Mouse (Mus musculus) limb, embryonic 14.5 days (tissue): ENCODE measurements around the gene Morc2a. TPM values are rescaled to one million over a fixed set of nuclear protein-coding genes. Genes with fewer than 3 reads are reported as not detected.

Experiments used
- ATAC-seq: fragments of 200-750 bp; cut with Nextera tagmentation; 2 replicates; pipeline ENCODE4 v1.8.0; 2017; ENCODE audit warnings: low read depth, moderate number of reproducible peaks, moderate TSS enrichment; ENCODE audit not compliant: low FRiP score
- DNase-seq: peaks from one replicate; pipeline ENCODE4 v3.0.0-alpha.2; 2015; ENCODE audit warnings: low spot score
- H3K27ac ChIP-seq: fragments of 300-500 bp; sonication (generic); replicated peaks from 2 replicates; pipeline ENCODE4 v1.5.1; 2014; ENCODE audit warnings: low read depth, mild to moderate bottlenecking, low read length, moderate library complexity, mixed read lengths
- H3K27me3 ChIP-seq: fragments of 300-500 bp; sonication (generic); 2 replicates; pipeline ENCODE4 v1.6.1; 2014; ENCODE audit warnings: low read length, mixed read lengths; ENCODE audit not compliant: control insufficient read depth, insufficient read depth
- H3K36me3 ChIP-seq: fragments of 300-500 bp; sonication (generic); 2 replicates; pipeline ENCODE4 v1.6.1; 2014; ENCODE audit warnings: mild to moderate bottlenecking, low read length, moderate library complexity, mixed read lengths; ENCODE audit not compliant: control insufficient read depth, insufficient read depth
- H3K4me1 ChIP-seq: fragments of 300-500 bp; sonication (generic); 2 replicates; pipeline ENCODE4 v1.6.1; 2014; ENCODE audit warnings: antibody characterized with exemption, low read length, mixed read lengths; ENCODE audit not compliant: control insufficient read depth, insufficient read depth
- H3K4me2 ChIP-seq: fragments of 300-500 bp; sonication (generic); replicated peaks from 2 replicates; pipeline ENCODE4 v1.6.1; 2014; ENCODE audit warnings: low read depth, mild to moderate bottlenecking, low read length, moderate library complexity; ENCODE audit not compliant: severe bottlenecking
- H3K4me3 ChIP-seq: fragments of 300-500 bp; sonication (generic); replicated peaks from 2 replicates; pipeline ENCODE4 v1.5.1; 2014; ENCODE audit warnings: low read length
- H3K9ac ChIP-seq: fragments of 300-500 bp; sonication (generic); 2 replicates; pipeline ENCODE4 v1.6.1; 2014; ENCODE audit warnings: mild to moderate bottlenecking, low read depth, low read length, moderate library complexity; ENCODE audit not compliant: severe bottlenecking
- H3K9me3 ChIP-seq: fragments of 300-500 bp; sonication (generic); 2 replicates; pipeline ENCODE4 v1.6.1; 2016; ENCODE audit warnings: low read length; ENCODE audit not compliant: control insufficient read depth
- POLR2A ChIP-seq: fragments of 200-500 bp; IDR thresholded peaks from 2 replicates; pipeline ENCODE4 v1.8.0; 2012; ENCODE audit warnings: inconsistent platforms, mild to moderate bottlenecking, moderate library complexity, borderline replicate concordance; ENCODE audit not compliant: insufficient read depth, insufficient read length; ENCODE audit errors: extremely low read depth
- WGBS: fragments of 180-500 bp; shearing (Covaris S2); extraction: QIAGEN DNeasy Blood & Tissue Kit; methylation state at CpG from one replicate; pipeline ENCODE4 v1.1.7; 2014; 5-methylcytosine and 5-hydroxymethylcytosine counted together
- polyA plus RNA-seq, 2 experiments: library from polyadenylated mRNA; depleted of rRNA in 1 of 2; stranded (reverse) in 1 of 2; unstranded in 1 of 2; fragments of >200 nt; fragmentation: Nextera tagmentation in 1 of 2; extraction: Ambion mirVana in 1 of 2; gene quantifications; 2 replicates each; pipeline versions ENCODE4 v1.2.1 to v1.2.3; 2012 to 2014

Gene Morc2a
- polyA plus RNA-seq, 2 experiments: 24.2 to 35.8 TPM

DNA sequence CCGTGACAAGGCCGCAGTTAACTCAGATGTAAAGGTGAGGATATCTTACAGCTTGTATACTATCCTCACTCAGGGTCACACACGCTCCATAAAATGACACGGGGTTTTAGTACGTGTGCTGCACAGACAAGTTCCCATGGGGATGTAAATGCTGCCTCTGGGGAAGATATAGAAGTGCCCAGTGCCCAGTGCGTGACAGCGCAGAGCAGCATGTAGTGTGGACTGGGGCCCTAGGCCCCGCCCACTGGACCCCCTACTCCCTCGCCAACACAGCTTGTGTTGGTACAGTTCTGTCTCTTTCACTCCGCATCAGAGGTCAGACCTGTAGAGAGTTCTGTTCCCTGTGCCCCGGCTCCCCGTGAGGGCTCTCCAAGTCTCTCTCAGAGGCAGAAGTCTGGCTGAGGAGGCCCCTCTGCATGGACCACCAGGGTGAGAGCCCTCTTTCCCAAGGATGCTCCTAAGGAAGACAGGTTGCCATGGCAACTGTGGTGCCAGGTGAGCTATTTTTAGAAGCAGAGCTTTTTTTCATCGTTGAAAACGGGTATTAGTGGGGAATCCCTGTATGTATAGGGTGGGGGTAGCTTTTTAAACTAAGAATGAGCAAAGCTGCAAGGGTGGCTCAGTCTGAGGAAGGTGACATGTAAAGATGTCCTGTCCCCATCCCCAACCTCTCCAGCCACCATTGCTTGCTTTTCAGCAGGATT, 85.1 kb downstream of the Morc2a start:
- H3K4me3 ChIP-seq: no peak overlapping the region
- no peaks in the 10 kb centered on the region for H3K4me1 ChIP-seq
- no peaks in the 10 kb centered on the region for H3K36me3 ChIP-seq
- no peaks in the 10 kb centered on the region for H3K9me3 ChIP-seq
- H3K4me2 ChIP-seq: no peak overlapping the region
- no peak overlapping the region for H3K9ac ChIP-seq
- ATAC-seq (no peak), DNase-seq (no peak)
- 77% methylated on average over 14 of the region's 14 CpGs for WGBS
- no peaks in the 10 kb centered on the region for H3K27me3 ChIP-seq
- no peak for TF ChIP-seq POLR2A
- no peak overlapping the region for H3K27ac ChIP-seq

GRCm38 (mm10) chr11:3735715-3736114, 86.7 kb downstream of the Morc2a start:
- Histone ChIP-seq H3K27ac (no peak overlapping the region), H3K9ac (no peak overlapping the region), H3K27me3 (no peaks in the 10 kb centered on the region), H3K4me2 (no peak overlapping the region), H3K9me3 (no peaks in the 10 kb centered on the region), H3K4me1 (no peaks in the 10 kb centered on the region), H3K36me3 (no peaks in the 10 kb centered on the region), H3K4me3 (no peak overlapping the region)
- DNase-seq (no peak), ATAC-seq (no peak)
- no peak for TF ChIP-seq POLR2A
- 78% methylated on average over 11 of the region's 11 CpGs for WGBS

DNA sequence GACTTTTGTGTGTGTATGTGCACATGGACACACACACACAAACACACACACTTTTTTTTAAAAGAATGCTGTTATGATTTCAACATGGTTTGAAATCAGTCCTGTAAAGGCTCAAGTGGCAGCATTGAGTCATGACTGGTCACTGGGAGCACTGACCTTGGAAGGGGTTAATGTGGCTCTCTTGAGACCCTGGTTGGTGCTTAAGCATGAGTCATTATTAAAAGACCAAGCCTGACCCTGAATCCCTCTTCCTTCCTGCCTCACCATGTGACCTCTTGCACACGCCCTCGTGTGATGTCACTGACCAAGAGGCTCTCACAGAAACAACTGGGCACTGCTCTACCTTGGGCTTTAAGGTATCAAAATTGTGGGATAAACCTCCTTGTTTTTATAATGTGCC, 89.8 kb downstream of the Morc2a start:
- 70% methylated on average over 2 of the region's 2 CpGs for WGBS
- H3K4me1 ChIP-seq: no peaks in the 10 kb centered on the region
- H3K4me3 ChIP-seq: no peak overlapping the region
- no peak overlapping the region for H3K27ac ChIP-seq
- H3K27me3 ChIP-seq: no peaks in the 10 kb centered on the region
- H3K9me3 ChIP-seq: no peaks in the 10 kb centered on the region
- no peak overlapping the region for H3K4me2 ChIP-seq
- DNase-seq (no peak), ATAC-seq (no peak)
- no peaks in the 10 kb centered on the region for H3K36me3 ChIP-seq
- no peak for TF ChIP-seq POLR2A
- no peak overlapping the region for H3K9ac ChIP-seq

Other genes with a start within 250 kb of the Morc2a start
- 89.5 and 91.1 TPM in 2 replicates for gene Limk2, start 240.0 kb upstream of the Morc2a start, polyA plus RNA-seq (2012; rRNA removed)
- gene Limk2, start 240.0 kb upstream of the Morc2a start, polyA plus RNA-seq (2014; fragmentation: Nextera tagmentation; extraction: Ambion mirVana): 93.5 TPM in 2 replicates
- 33.4 and 37.7 TPM in 2 replicates for gene Rnf185, start 196.8 kb upstream of the Morc2a start, polyA plus RNA-seq (2012; rRNA removed)
- 41.6 and 45.4 TPM in 2 replicates for gene Rnf185, start 196.8 kb upstream of the Morc2a start, polyA plus RNA-seq (2014; fragmentation: Nextera tagmentation; extraction: Ambion mirVana)
- 0.99 and 1.4 TPM in 2 replicates for gene Pla2g3, start 160.9 kb upstream of the Morc2a start, polyA plus RNA-seq (2012; rRNA removed)
- 0.23 and 0.40 TPM in 2 replicates for gene Pla2g3, start 160.9 kb upstream of the Morc2a start, polyA plus RNA-seq (2014; fragmentation: Nextera tagmentation; extraction: Ambion mirVana)
- 0.23 and 0.40 TPM in 2 replicates for gene Inpp5j, start 144.4 kb upstream of the Morc2a start, polyA plus RNA-seq (2012; rRNA removed)
- gene Inpp5j, start 144.4 kb upstream of the Morc2a start, polyA plus RNA-seq (2014; fragmentation: Nextera tagmentation; extraction: Ambion mirVana): 0.18 and 0.43 TPM in 2 replicates
- gene Selenom, start 134.5 kb upstream of the Morc2a start, polyA plus RNA-seq (2012; rRNA removed): 201 and 256 TPM in 2 replicates
- gene Selenom, start 134.5 kb upstream of the Morc2a start, polyA plus RNA-seq (2014; fragmentation: Nextera tagmentation; extraction: Ambion mirVana): 191 and 214 TPM in 2 replicates
- 59.0 and 64.7 TPM in 2 replicates for gene Smtn, start 108.6 kb upstream of the Morc2a start, polyA plus RNA-seq (2012; rRNA removed)
- 71.8 and 79.6 TPM in 2 replicates for gene Smtn, start 108.6 kb upstream of the Morc2a start, polyA plus RNA-seq (2014; fragmentation: Nextera tagmentation; extraction: Ambion mirVana)
- 0.77 and 0.86 TPM in 2 replicates for gene Osbp2, start 214.7 kb downstream of the Morc2a start, polyA plus RNA-seq (2012; rRNA removed)
- 1.3 and 1.5 TPM in 2 replicates for gene Osbp2, start 214.7 kb downstream of the Morc2a start, polyA plus RNA-seq (2014; fragmentation: Nextera tagmentation; extraction: Ambion mirVana)
- 0.23 and 0.31 TPM in 2 replicates for gene 4921536K21Rik, start 245.9 kb downstream of the Morc2a start, polyA plus RNA-seq (2012; rRNA removed)
- gene 4921536K21Rik, start 245.9 kb downstream of the Morc2a start, polyA plus RNA-seq (2014; fragmentation: Nextera tagmentation; extraction: Ambion mirVana): 0.10 TPM in 1 of 2 replicates, not detected in the other
- 6.3 and 7.6 TPM in 2 replicates for gene Dusp18, start 246.0 kb downstream of the Morc2a start, polyA plus RNA-seq (2012; rRNA removed)
- gene Dusp18, start 246.0 kb downstream of the Morc2a start, polyA plus RNA-seq (2014; fragmentation: Nextera tagmentation; extraction: Ambion mirVana): 8.0 and 8.5 TPM in 2 replicates